Mouse (Mus musculus): ENCODE data around the gene Mosmo. TPM values are rescaled to one million over a fixed set of nuclear protein-coding genes. Genes with fewer than 3 reads are reported as not detected.

The Mosmo gene
- 10 to 100 TPM; 29.0 to 33.7 TPM for total RNA-seq (2021)

GRCm38 (mm10) chr7:120677001-120677643 is at the start of gene Mosmo:
Gene Mosmo (plus strand): TSS chr7:120677618.
- intact Hi-C loops (cut with DNase I) = loop anchor here (2.0 to 10.0 kb wide), 2 partner anchors 52 to 238 kb away; partner anchors contain the start of gene Polr3e
- peak; percentile 81 to 84 for DNase-seq

GRCm38 (mm10) chr7:120632518-120632917 is 44.9 kb upstream of the Mosmo start:
- peak; percentile 32 to 36 for DNase-seq
- intact Hi-C loops (cut with DNase I) = loop anchor here (5.0 to 10.0 kb wide), 4 partner anchors 192 to 508 kb away; partner anchors contain the start of gene Polr3e

- DNase-seq = peak; percentile 14 to 23
Observed at GRCm38 (mm10) chr7:120634301-120634700, 43.1 kb upstream of the Mosmo start.

GRCm38 (mm10) chr7:120634711-120635361 is 42.6 kb upstream of the Mosmo start, which contains the start of gene Uqcrc2:
Gene Uqcrc2 (plus strand): TSS chr7:120635176.
- intact Hi-C loops (cut with DNase I) = loop anchor here (5.0 to 10.0 kb wide), 4 partner anchors 190 to 510 kb away; partner anchors contain the start of gene Polr3e

More at GRCm38 (mm10) chr7:120634301-120634700, 43.1 kb upstream of the Mosmo start:
- intact Hi-C loops (cut with DNase I) = loop anchor here (5.0 to 10.0 kb wide), 4 partner anchors 190 to 510 kb away; partner anchors contain the start of gene Polr3e

GRCm38 (mm10) chr7:120635362-120635781 is 42.0 kb upstream of the Mosmo start:
- intact Hi-C loops (cut with DNase I) = loop anchor here (10.0 kb wide), 3 partner anchors 189 to 511 kb away; partner anchors contain the start of gene Polr3e

More at GRCm38 (mm10) chr7:120634711-120635361, 42.6 kb upstream of the Mosmo start, which contains the start of gene Uqcrc2:
- DNase-seq = peak; percentile 91

GRCm38 (mm10) chr7:120635821-120636220 is 41.6 kb upstream of the Mosmo start:
- peak; percentile 20 to 23 for DNase-seq
- intact Hi-C loops (cut with DNase I) = loop anchor here (10.0 kb wide), 3 partner anchors 189 to 511 kb away; partner anchors contain the start of gene Polr3e

More at GRCm38 (mm10) chr7:120635362-120635781, 42.0 kb upstream of the Mosmo start:
- DNase-seq = no peak

GRCm38 (mm10) chr7:120643217-120643616 is 34.2 kb upstream of the Mosmo start:
- intact Hi-C loops (cut with DNase I) = no loop called here
- DNase-seq = no peak

- DNase-seq = no peak
- intact Hi-C loops (cut with DNase I) = no loop called here
Observed at GRCm38 (mm10) chr7:120647849-120648248, 29.6 kb upstream of the Mosmo start.

GRCm38 (mm10) chr7:120662079-120662478 is 15.3 kb upstream of the Mosmo start:
- DNase-seq = no peak
- intact Hi-C loops (cut with DNase I) = no loop called here

- peak; percentile 79 to 89 for DNase-seq
- intact Hi-C loops (cut with DNase I) = loop anchor here (1.0 to 10.0 kb wide), 4 partner anchors 57 to 244 kb away; partner anchors contain the start of gene Polr3e
Observed at GRCm38 (mm10) chr7:120670153-120670875, 7.1 kb upstream of the Mosmo start, which contains the start of gene Pdzd9. Gene Pdzd9 (minus strand): TSS chr7:120670343.

- DNase-seq = no peak
- intact Hi-C loops (cut with DNase I) = loop anchor here (10.0 kb wide), 1 partner anchor 244 kb away; the partner anchor contains the start of gene Polr3e
Observed at GRCm38 (mm10) chr7:120671271-120671670, 6.1 kb upstream of the Mosmo start.

GRCm38 (mm10) chr7:120677764-120678531 is 530 bp downstream of the Mosmo start:
- peak in 1 of 2 experiments; percentile 53 for DNase-seq

GRCm38 (mm10) chr7:120679023-120679422 is 1.6 kb downstream of the Mosmo start:
- no peak for DNase-seq
- intact Hi-C loops (cut with DNase I) = loop anchor here (10.0 kb wide), 1 partner anchor 236 kb away; the partner anchor contains the start of gene Polr3e

More at GRCm38 (mm10) chr7:120677764-120678531, 530 bp downstream of the Mosmo start:
- intact Hi-C loops (cut with DNase I) = loop anchor here (2.0 to 10.0 kb wide), 2 partner anchors 51 to 237 kb away; partner anchors contain the start of gene Polr3e

GRCm38 (mm10) chr7:120682002-120682401 is 4.6 kb downstream of the Mosmo start:
- intact Hi-C loops (cut with DNase I) = no loop called here
- no peak for DNase-seq

- intact Hi-C loops (cut with DNase I) = no loop called here
Observed at GRCm38 (mm10) chr7:120684731-120685161, 7.3 kb downstream of the Mosmo start.

GRCm38 (mm10) chr7:120685227-120685626 is 7.8 kb downstream of the Mosmo start:
- intact Hi-C loops (cut with DNase I) = no loop called here
- DNase-seq = no peak

More at GRCm38 (mm10) chr7:120684731-120685161, 7.3 kb downstream of the Mosmo start:
- no peak for DNase-seq

- intact Hi-C loops (cut with DNase I) = no loop called here
- DNase-seq = no peak
Observed at GRCm38 (mm10) chr7:120690634-120691033, 13.2 kb downstream of the Mosmo start.

GRCm38 (mm10) chr7:120693831-120694375 is 16.5 kb downstream of the Mosmo start:
- no peak for DNase-seq
- intact Hi-C loops (cut with DNase I) = no loop called here

- intact Hi-C loops (cut with DNase I) = no loop called here
- DNase-seq = no peak
Observed at GRCm38 (mm10) chr7:120695196-120695595, 17.8 kb downstream of the Mosmo start.
